Comparison of ENCODE assay signal across 8 mouse cellular contexts in the genomic region with DNA sequence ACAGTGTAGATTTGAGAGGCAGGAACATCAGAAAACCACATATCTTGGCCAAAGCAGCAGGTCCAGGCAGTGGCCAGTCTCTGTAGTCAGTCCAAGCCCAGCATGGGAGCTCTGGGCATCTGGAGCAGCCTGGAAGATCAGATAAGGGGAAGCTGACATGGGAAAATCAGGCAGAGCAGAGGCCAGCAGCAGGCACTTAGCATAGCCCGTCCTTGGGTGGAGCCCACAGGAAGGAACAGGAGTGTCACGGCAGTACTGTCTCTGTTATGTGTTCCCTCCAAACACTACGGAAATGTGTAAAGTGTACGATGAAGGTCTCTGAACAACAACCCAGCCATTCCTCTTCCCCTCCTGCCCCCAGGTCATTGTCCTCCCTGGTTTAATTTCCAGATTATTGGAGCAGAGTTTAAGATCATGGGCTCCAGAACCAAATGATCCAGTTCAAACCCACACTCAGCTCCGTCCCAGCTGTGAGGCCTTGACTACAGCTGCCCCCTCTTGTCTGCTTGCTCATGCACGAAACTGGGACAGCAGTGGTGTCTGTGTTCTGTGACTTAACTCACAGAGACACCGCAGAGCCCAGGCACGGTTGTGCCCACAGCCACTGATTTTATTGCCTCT.
DNase-seq lines count a peak whose midpoint lies in the region; ATAC-seq lines count a peak whose summit lies in the region.

No protein-coding gene starts in this region.

- no peak overlapping the region for H3K9ac ChIP-seq in hindbrain, embryonic 11.5 days (ENCODE audit: low read depth, low read length)
- no peak overlapping the region for H3K9ac ChIP-seq in kidney, embryonic 14.5 days (ENCODE audit: low read depth, low read length)

- H3K36me3 ChIP-seq in hindbrain, embryonic 10.5 days: no peaks in the 10 kb centered on the region
- H3K36me3 ChIP-seq in hindbrain, embryonic 11.5 days (ENCODE audit: control insufficient read depth, insufficient read depth, low read length): no peaks in the 10 kb centered on the region
- H3K36me3 ChIP-seq in kidney, embryonic 14.5 days (ENCODE audit: control insufficient read depth, insufficient read depth, low read length): no peaks in the 10 kb centered on the region

- H3K27me3 ChIP-seq in hindbrain, embryonic 10.5 days (ENCODE audit: insufficient read depth, poor library complexity, severe bottlenecking): no peaks in the 10 kb centered on the region
- no peaks in the 10 kb centered on the region for H3K27me3 ChIP-seq in hindbrain, embryonic 11.5 days (ENCODE audit: control insufficient read depth, insufficient read depth, low read length)
- no peaks in the 10 kb centered on the region for H3K27me3 ChIP-seq in kidney, embryonic 14.5 days (ENCODE audit: control insufficient read depth, insufficient read depth, low read length)

- ATAC-seq in hindbrain, embryonic 11.5 days (ENCODE audit: low FRiP score): no peak
- ATAC-seq in kidney, embryonic 14.5 days (ENCODE audit: low FRiP score, low TSS enrichment): peak; percentile 62; the same call in 1 of the 2 replicates
- peak; percentile 66 for ATAC-seq in megakaryocyte, adult 5-6 weeks (ENCODE audit: poor library complexity, severe bottlenecking)
- no peak for ATAC-seq in granulocyte monocyte progenitor cell, adult 5-6 weeks (replicated peaks; ENCODE audit: poor library complexity, severe bottlenecking)

- peak overlapping the region; percentile 64 for H3K27ac ChIP-seq in hindbrain, embryonic 10.5 days
- no peak overlapping the region for H3K27ac ChIP-seq in hindbrain, embryonic 11.5 days (ENCODE audit: low read depth, low read length)
- peak overlapping the region; percentile 25; the same call in 1 of the 2 replicates for H3K27ac ChIP-seq in kidney, embryonic 14.5 days (ENCODE audit: low read depth, low read length)

- H3K9me3 ChIP-seq in hindbrain, embryonic 10.5 days: no peaks in the 10 kb centered on the region
- no peaks in the 10 kb centered on the region for H3K9me3 ChIP-seq in hindbrain, embryonic 11.5 days (ENCODE audit: control insufficient read depth, low read length)
- no peaks in the 10 kb centered on the region for H3K9me3 ChIP-seq in kidney, embryonic 14.5 days (ENCODE audit: control insufficient read depth, low read length)

- 79% methylated on average over 8 of the region's 8 CpGs for WGBS in hindbrain, embryonic 10.5 days
- 74% methylated on average over 8 of the region's 8 CpGs for WGBS in hindbrain, embryonic 11.5 days
- 25% methylated on average over 8 of the region's 8 CpGs for WGBS in kidney, embryonic 14.5 days

- H3K4me1 ChIP-seq in hindbrain, embryonic 10.5 days (replicated peaks): peaks cover 11% of the 10 kb centered on the region
- no peaks in the 10 kb centered on the region for H3K4me1 ChIP-seq in hindbrain, embryonic 11.5 days (replicated peaks; ENCODE audit: control insufficient read depth, insufficient read depth, low read length)
- H3K4me1 ChIP-seq in kidney, embryonic 14.5 days (ENCODE audit: control insufficient read depth, insufficient read depth, low read length): peaks cover 16% of the 10 kb centered on the region

- H3K4me2 ChIP-seq in hindbrain, embryonic 11.5 days (replicated peaks; ENCODE audit: low read depth, low read length): no peak overlapping the region
- no peak overlapping the region for H3K4me2 ChIP-seq in kidney, embryonic 14.5 days (replicated peaks; ENCODE audit: low read depth, low read length)

- no peak overlapping the region for H3K4me3 ChIP-seq in hindbrain, embryonic 10.5 days
- H3K4me3 ChIP-seq in hindbrain, embryonic 11.5 days (ENCODE audit: low read depth, low read length): no peak overlapping the region
- no peak overlapping the region for H3K4me3 ChIP-seq in kidney, embryonic 14.5 days (ENCODE audit: low read length)

- no peak for DNase-seq in hindbrain, embryonic 10.5 days (ENCODE audit: low spot score)
- DNase-seq in hindbrain, embryonic 11.5 days (ENCODE audit: low spot score): no peak
- peak; percentile 87 for DNase-seq in heart, adult 8-10 months (ENCODE audit: low spot score)
- no peak for DNase-seq in cerebellum, adult 11-12 months
- no peak for DNase-seq in ovary, postnatal 36 days (ENCODE audit: low spot score)

Comparison
In these comparisons a context has a peak if more than half of its experiments do, and no peak if none do; other contexts are left out.
1. ATAC-seq: peak in kidney, embryonic 14.5 days (single experiment) and megakaryocyte, adult 5-6 weeks (single experiment); none in hindbrain, embryonic 11.5 days (single experiment) and granulocyte monocyte progenitor cell, adult 5-6 weeks (single experiment).